In the genomic region with DNA sequence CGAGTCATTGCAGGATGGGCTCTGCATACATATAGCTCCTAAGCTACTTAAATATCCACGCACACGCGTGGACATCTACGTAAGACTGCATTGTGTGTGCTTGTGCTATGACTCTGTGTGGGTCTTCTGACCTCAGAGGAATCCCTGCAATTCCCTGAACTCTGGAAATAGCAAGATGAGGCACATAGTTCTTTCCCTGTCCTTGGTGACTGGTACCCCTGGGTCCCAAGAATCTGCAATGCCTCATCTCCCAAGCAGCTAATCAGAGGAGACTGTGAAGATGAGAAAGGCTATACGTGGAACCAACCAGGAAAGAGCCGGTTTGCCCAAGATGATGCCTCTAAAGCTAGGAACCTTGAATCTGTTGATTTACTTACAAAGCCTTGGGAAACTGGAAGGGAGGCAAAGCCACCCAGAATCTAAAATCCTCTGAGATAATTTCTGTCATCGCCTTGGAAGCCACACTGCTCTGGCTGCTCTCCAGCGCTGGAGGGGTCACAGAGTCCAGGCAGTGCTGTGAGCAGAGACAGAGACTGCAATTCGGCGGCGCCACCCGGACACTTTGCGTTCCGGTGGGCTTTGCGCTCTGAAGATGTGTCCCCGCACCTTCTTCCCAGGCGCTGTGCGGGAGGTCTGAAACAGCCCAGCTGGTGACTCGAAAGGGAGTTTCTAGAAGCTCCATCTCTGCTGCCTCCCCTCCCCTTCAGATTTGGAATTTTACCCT, we compare ENCODE assay signal across 8 mouse cellular contexts. TPM values are rescaled to one million over a fixed set of nuclear protein-coding genes. Genes with fewer than 3 reads are reported as not detected.
DNase-seq lines count a peak whose midpoint lies in the region; ATAC-seq and TF ChIP-seq lines count a peak whose summit lies in the region.

A gene (plus strand): TSS at position 308 of the 724 bp plus-strand sequence.

- peak; percentile 78 for ATAC-seq in lung, embryonic 16.5 days (ENCODE audit: low read depth)
- ATAC-seq in liver, postnatal 0 days: no peak
- peak; percentile 63; the same call in 1 of the 2 replicates for ATAC-seq in stomach, embryonic 16.5 days (ENCODE audit: insufficient read depth, low FRiP score)
- no peak for ATAC-seq in megakaryocyte-erythroid progenitor cell, adult 5-6 weeks (replicated peaks; ENCODE audit: low FRiP score, low TSS enrichment, poor library complexity, severe bottlenecking)

- H3K36me3 ChIP-seq in lung, embryonic 16.5 days (ENCODE audit: control insufficient read depth, insufficient read depth, low read length): no peaks in the 10 kb centered on the region
- no peaks in the 10 kb centered on the region for H3K36me3 ChIP-seq in liver, postnatal 0 days (replicated peaks; ENCODE audit: insufficient read depth, low read length)
- no peaks in the 10 kb centered on the region for H3K36me3 ChIP-seq in stomach, embryonic 16.5 days (ENCODE audit: control insufficient read depth, insufficient read depth, low read length)

- H3K9me3 ChIP-seq in lung, embryonic 16.5 days (ENCODE audit: control insufficient read depth, low read length): no peaks in the 10 kb centered on the region
- H3K9me3 ChIP-seq in liver, postnatal 0 days (ENCODE audit: low read length): no peaks in the 10 kb centered on the region
- no peaks in the 10 kb centered on the region for H3K9me3 ChIP-seq in stomach, embryonic 16.5 days (replicated peaks; ENCODE audit: control insufficient read depth, low read length)

- peak within 1 kb of the TSS; percentile 49 for H3K9ac ChIP-seq in lung, embryonic 16.5 days (ENCODE audit: low read length)
- no peak within 1 kb of the TSS for H3K9ac ChIP-seq in liver, postnatal 0 days (replicated peaks)
- peak within 1 kb of the TSS; percentile 76 for H3K9ac ChIP-seq in stomach, embryonic 16.5 days (ENCODE audit: low read length)

- H3K27me3 ChIP-seq in lung, embryonic 16.5 days (ENCODE audit: control insufficient read depth, insufficient read depth, low read depth, low read length): peaks cover 23% of the 10 kb centered on the region
- peaks cover 17% of the 10 kb centered on the region for H3K27me3 ChIP-seq in liver, postnatal 0 days (ENCODE audit: insufficient read depth, low read length)
- H3K27me3 ChIP-seq in stomach, embryonic 16.5 days (ENCODE audit: control insufficient read depth, insufficient read depth, low read length): peaks cover 5% of the 10 kb centered on the region; the same call in 1 of the 2 replicates

- DNase-seq in lung, adult 2 months: no peak
- peak; percentile 81 for DNase-seq in brain, adult 2 months (ENCODE audit: low read depth, low spot score)
- peak; percentile 36 to 66 for DNase-seq in frontal cortex, adult 2 months (ENCODE audit: extremely low spot score in 1 of 2, low spot score in 1 of 2)
- DNase-seq in kidney, postnatal 4 days: peak; percentile 50 to 51
- peak; percentile 12 for DNase-seq in liver, postnatal 0 days

- H3K4me1 ChIP-seq in lung, embryonic 16.5 days (replicated peaks; ENCODE audit: control insufficient read depth, insufficient read depth, low read length): peaks cover 4% of the 10 kb centered on the region; the same call in 1 of the 2 replicates
- no peaks in the 10 kb centered on the region for H3K4me1 ChIP-seq in lung, adult 2 months (ENCODE audit: control insufficient read depth, insufficient read depth, low read length)
- no peaks in the 10 kb centered on the region for H3K4me1 ChIP-seq in liver, postnatal 0 days (ENCODE audit: insufficient read depth)
- H3K4me1 ChIP-seq in stomach, embryonic 16.5 days (ENCODE audit: control insufficient read depth, insufficient read depth, low read length): 0 out of 2 replicates have a peak, but pooled peaks cover 5% of the 10 kb centered on the region

- TF ChIP-seq POLR2A in lung, adult 2 months (IDR thresholded peaks at IDR 0.05; ENCODE audit: borderline replicate concordance, extremely low read depth, low read depth, low read length): no peak

- peak within 1 kb of the TSS; percentile 91 for H3K4me2 ChIP-seq in lung, embryonic 16.5 days (ENCODE audit: low read depth, low read length)
- H3K4me2 ChIP-seq in liver, postnatal 0 days (ENCODE audit: low read depth, low read length): peak within 1 kb of the TSS; percentile 59
- peak within 1 kb of the TSS; percentile 86 for H3K4me2 ChIP-seq in stomach, embryonic 16.5 days (ENCODE audit: low read depth, low read length)

- TF ChIP-seq CTCF in lung, adult 2 months (IDR thresholded peaks at IDR 0.05; ENCODE audit: insufficient read depth, low read length): no peak
- no peak for TF ChIP-seq CTCF in liver, postnatal 0 days (IDR thresholded peaks at IDR 0.05; ENCODE audit: low read depth)

- H3K4me3 ChIP-seq in lung, embryonic 16.5 days (ENCODE audit: low read length): peak within 1 kb of the TSS; percentile 52
- H3K4me3 ChIP-seq in lung, adult 2 months (replicated peaks; ENCODE audit: extremely low read depth, low read depth, low read length): no peak within 1 kb of the TSS
- peak within 1 kb of the TSS; percentile 31 for H3K4me3 ChIP-seq in liver, postnatal 0 days (ENCODE audit: low read depth, low read length)
- peak within 1 kb of the TSS; percentile 61 for H3K4me3 ChIP-seq in stomach, embryonic 16.5 days (replicated peaks; ENCODE audit: low read length)

- TF ChIP-seq EP300 in liver, postnatal 0 days (IDR thresholded peaks at IDR 0.05; ENCODE audit: low read depth): no peak

- H3K27ac ChIP-seq in lung, embryonic 16.5 days (ENCODE audit: low read length): no peak within 1 kb of the TSS
- no peak within 1 kb of the TSS for H3K27ac ChIP-seq in liver, postnatal 0 days (ENCODE audit: low read depth)
- no peak within 1 kb of the TSS for H3K27ac ChIP-seq in stomach, embryonic 16.5 days (ENCODE audit: low read length)

- 21% methylated on average over 20 of the region's 20 CpGs for WGBS in lung, embryonic 16.5 days
- WGBS in lung, adult 2 months: 26% methylated on average over 20 of the region's 20 CpGs
- WGBS in liver, postnatal 0 days (ENCODE audit: insufficient replicate concordance): 23% methylated on average over 20 of the region's 20 CpGs
- whole genome bisulfite sequencing in stomach, embryonic 16.5 days: 25% methylated on average over 20 of the region's 20 CpGs

RNA-seq across cellular contexts. Expression of the gene that starts here (rescaled TPM):
- polyA plus RNA-seq in lung, embryonic 16.5 days (2015; fragmentation: Nextera tagmentation; extraction: Ambion mirVana): 0.80 and 0.85 TPM in 2 replicates
- polyA plus RNA-seq in lung, adult 2 months (2012; rRNA removed): 0.04 TPM in 1 of 2 replicates, not detected in the other
- 22.7 and 24.4 TPM in 2 replicates for polyA plus RNA-seq in frontal cortex, adult 2 months (2012; rRNA removed)
- polyA plus RNA-seq in liver, postnatal 0 days (2015; fragmentation: Nextera tagmentation; extraction: Ambion mirVana): not detected in 2 replicates
- polyA plus RNA-seq in stomach, embryonic 16.5 days (2015; fragmentation: Nextera tagmentation; extraction: Ambion mirVana): 2.3 TPM in 2 replicates
- not detected in 2 replicates for total RNA-seq in megakaryocyte-erythroid progenitor cell, adult 5-6 weeks (2014; fragmentation: Nextera tagmentation)
- total RNA-seq in megakaryocyte-erythroid progenitor cell, adult 5-6 weeks (2017): not detected in 2 replicates

Comparison
In these comparisons a context has a peak if more than half of its experiments do, and no peak if none do; other contexts are left out.
1. Peak in ATAC-seq, H3K4me3 ChIP-seq, H3K9ac ChIP-seq and H3K4me2 ChIP-seq in lung, embryonic 16.5 days; RNA of the gene not detected or under 1 TPM.
2. Peak in DNase-seq, H3K4me3 ChIP-seq and H3K4me2 ChIP-seq in liver, postnatal 0 days; RNA of the gene not detected or under 1 TPM.